Mouse (Mus musculus) left cerebral cortex, postnatal 10 days (tissue): ENCODE data around the gene Opalin. TPM values are rescaled to one million over a fixed set of nuclear protein-coding genes. Genes with fewer than 3 reads are reported as not detected.

Experiments used
- DNase-seq, 2 experiments: peaks; one replicate each; pipeline ENCODE4 v3.0.0; 2021 to 2022; ENCODE audit warnings: low spot score in 2 of 2, mixed read lengths in 1 of 2; ENCODE audit errors: extremely low spot score in 1 of 2
- intact Hi-C: fragments of 180-260 bp; cut with DNase I; formaldehyde crosslinking; loops from one replicate; pipeline ENCODE4 v1.15.1; 2025
- total RNA-seq, 2 experiments: library from RNA; stranded (reverse); gene quantifications; 2 replicates each; pipeline ENCODE4 v1.2.3; 2021

Gene Opalin
- total RNA-seq, 2 experiments from 2014 or later, result 0.36 to 0.69 TPM

- intact Hi-C loops, result no loop called here
- DNase-seq, result peak; percentile 75 to 82
These were observed 9.8 kb upstream of the Opalin start for GRCm38 (mm10) chr19:41086700-41087099.

- DNase-seq, result no peak
- intact Hi-C loops, result no loop called here
These were observed 9.4 kb upstream of the Opalin start for GRCm38 (mm10) chr19:41086289-41086688.

- no peak for DNase-seq
- intact Hi-C loops, result no loop called here
These were observed 6.7 kb upstream of the Opalin start for GRCm38 (mm10) chr19:41083646-41084045.

GRCm38 (mm10) chr19:41081589-41081988 lies 4.7 kb upstream of the Opalin start:
- DNase-seq, result no peak
- intact Hi-C loops, result no loop called here

GRCm38 (mm10) chr19:41073746-41074455 lies 3.0 kb downstream of the Opalin start:
- DNase-seq, result no peak
- intact Hi-C loops, result no loop called here

- intact Hi-C loops, result no loop called here
- peak; percentile 80 to 91 for DNase-seq
These were observed 5.4 kb downstream of the Opalin start for GRCm38 (mm10) chr19:41071500-41071899.

GRCm38 (mm10) chr19:41054702-41055101 lies 22.2 kb downstream of the Opalin start:
- DNase-seq, result no peak
- intact Hi-C loops, result no loop called here

GRCm38 (mm10) chr19:41053530-41053929 lies 23.4 kb downstream of the Opalin start:
- intact Hi-C loops, result no loop called here
- no peak for DNase-seq

GRCm38 (mm10) chr19:41052247-41052646 lies 24.7 kb downstream of the Opalin start:
- intact Hi-C loops, result no loop called here
- no peak for DNase-seq

- intact Hi-C loops, result no loop called here
- DNase-seq, result no peak
These were observed 25.2 kb downstream of the Opalin start for GRCm38 (mm10) chr19:41051714-41052113.

GRCm38 (mm10) chr19:41048187-41048559 lies 28.7 kb downstream of the Opalin start:
- DNase-seq, result no peak
- intact Hi-C loops, result no loop called here

GRCm38 (mm10) chr19:41047437-41048186 lies 29.3 kb downstream of the Opalin start:
- intact Hi-C loops, result no loop called here
- no peak for DNase-seq

- intact Hi-C loops, result no loop called here
- DNase-seq, result no peak
These were observed 31.7 kb downstream of the Opalin start for GRCm38 (mm10) chr19:41045091-41045770.

GRCm38 (mm10) chr19:41039110-41039509 lies 37.8 kb downstream of the Opalin start:
- intact Hi-C loops, result no loop called here
- no peak for DNase-seq

- no peak for DNase-seq
- intact Hi-C loops, result no loop called here
These were observed 40.9 kb downstream of the Opalin start for GRCm38 (mm10) chr19:41035809-41036551.

- DNase-seq, result no peak
- intact Hi-C loops, result no loop called here
These were observed 45.0 kb downstream of the Opalin start for GRCm38 (mm10) chr19:41031869-41032268.

- intact Hi-C loops, result no loop called here
- no peak for DNase-seq
These were observed 45.9 kb downstream of the Opalin start for GRCm38 (mm10) chr19:41031009-41031408.

- intact Hi-C loops, result no loop called here
- no peak for DNase-seq
These were observed 46.8 kb downstream of the Opalin start for GRCm38 (mm10) chr19:41030161-41030560.

- intact Hi-C loops, result no loop called here
- DNase-seq, result no peak
These were observed 47.7 kb downstream of the Opalin start, which contains the start of gene Dntt for GRCm38 (mm10) chr19:41029219-41029618. Gene Dntt (plus strand): TSS chr19:41029275.
